Mouse (Mus musculus): ENCODE measurements around the gene Garem2. TPM values are rescaled to one million over a fixed set of nuclear protein-coding genes. Genes with fewer than 3 reads are reported as not detected.
"Not testable (repeated sequence)": the region's sequence is repeated elsewhere in the genome, so short reads cannot be mapped to it uniquely, and the experiment has no call there.

Gene Garem2
- polyA plus RNA-seq (2015; fragmentation: Nextera tagmentation; extraction: Ambion mirVana): 0.18 and 0.25 TPM in 2 replicates

DNA sequence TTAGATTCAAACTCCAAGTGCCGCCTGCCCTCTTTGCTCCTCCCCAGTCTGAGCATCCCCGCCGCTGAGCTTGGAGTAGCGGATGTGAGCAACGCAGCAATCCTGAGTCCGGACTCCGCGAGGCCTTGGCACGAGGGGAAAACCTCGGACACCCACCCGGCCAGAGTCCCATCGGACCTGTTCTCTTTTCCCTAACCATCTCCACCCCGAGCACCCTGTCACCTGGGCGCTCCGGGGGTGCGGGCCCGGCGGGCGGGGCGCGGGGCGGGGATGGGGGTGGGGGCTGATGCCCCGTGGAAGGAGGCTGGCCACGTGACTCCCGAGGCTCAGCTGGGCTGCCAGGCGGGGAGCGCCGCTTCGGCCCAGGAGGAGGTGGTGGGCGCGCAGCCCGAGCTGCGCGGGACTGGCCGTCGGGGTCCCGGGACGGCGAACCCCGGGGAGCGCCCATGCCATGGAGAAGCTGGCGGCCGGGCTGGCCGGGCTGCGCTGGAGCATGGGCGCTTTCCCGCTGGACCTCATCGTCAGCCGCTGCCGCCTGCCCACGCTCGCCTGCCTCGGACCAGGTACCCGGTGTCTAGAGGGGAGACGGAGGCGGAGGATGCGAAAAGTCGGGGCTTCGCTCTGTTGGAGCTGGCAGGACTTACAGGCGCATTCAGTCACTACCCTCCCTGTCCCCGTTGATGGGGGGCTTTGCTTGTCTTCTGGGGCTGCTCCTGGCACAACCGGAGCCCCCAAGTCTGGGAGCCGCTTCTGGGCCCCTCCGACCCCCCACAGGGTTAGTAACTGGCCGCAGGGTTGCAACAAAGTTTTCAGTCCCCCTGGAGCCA is at the start of gene Garem2:
Garem2 (plus strand) TSS at position 321 of the 827 bp plus-strand sequence.
- peak within 1 kb of the TSS; percentile 55 for H3K4me3 ChIP-seq
- no peak for ATAC-seq (replicated peaks; ENCODE audit: insufficient number of reproducible peaks, insufficient read depth, low FRiP score, low read depth)
- peak within 1 kb of the TSS; percentile 92 for H3K4me2 ChIP-seq
- no peaks in the 10 kb centered on the region for H3K9me3 ChIP-seq (replicated peaks)
- H3K9ac ChIP-seq: peak within 1 kb of the TSS; percentile 28; the same call in 1 of the 2 replicates
- H3K27ac ChIP-seq: no peak within 1 kb of the TSS
- peaks cover 78% of the 10 kb centered on the region for H3K27me3 ChIP-seq
- WGBS: 1% methylated on average over 65 of the region's 65 CpGs
- H3K4me1 ChIP-seq (replicated peaks): peaks cover 16% of the 10 kb centered on the region
- no peaks in the 10 kb centered on the region for H3K36me3 ChIP-seq

DNA sequence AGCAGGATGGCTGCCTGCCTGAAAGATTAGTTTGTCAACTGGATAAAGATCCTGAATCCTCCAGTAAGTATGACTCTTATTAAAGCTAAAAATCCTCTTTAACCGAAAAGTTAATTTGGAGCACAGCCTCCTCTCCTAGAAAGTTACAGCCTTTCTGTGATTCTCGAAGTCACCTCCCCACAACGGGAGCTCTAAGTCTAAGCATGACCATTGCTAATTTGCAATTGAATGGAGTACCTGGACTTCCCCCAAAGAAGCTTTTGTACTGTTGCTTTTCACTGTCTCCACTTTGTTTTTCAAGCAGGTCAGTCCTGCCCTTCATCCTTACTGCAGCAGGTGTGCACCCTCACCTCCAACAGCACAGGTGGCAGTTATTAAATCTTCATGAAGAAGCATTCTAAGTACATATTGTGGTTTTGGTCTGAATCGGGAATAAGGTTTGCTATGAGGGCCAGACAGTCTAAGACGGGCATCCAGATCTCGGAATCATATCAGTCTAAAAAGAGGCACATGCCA is 46.7 kb upstream of the Garem2 start:
- Histone ChIP-seq H3K9ac (no peak overlapping the region), H3K27ac (no peak overlapping the region), H3K4me1 (replicated peaks) (no peaks in the 10 kb centered on the region), H3K27me3 (no peaks in the 10 kb centered on the region), H3K4me3 (no peak overlapping the region), H3K9me3 (replicated peaks) (no peaks in the 10 kb centered on the region), H3K4me2 (no peak overlapping the region), H3K36me3 (peaks cover 29% of the 10 kb centered on the region)
- no peak for ATAC-seq (replicated peaks; ENCODE audit: insufficient number of reproducible peaks, insufficient read depth, low FRiP score, low read depth)
- 87% methylated on average over 6 of the region's 6 CpGs for WGBS

GRCm38 (mm10) chr5:30059607-30060006 is 45.4 kb upstream of the Garem2 start:
- H3K36me3 ChIP-seq: peaks cover 37% of the 10 kb centered on the region

DNA sequence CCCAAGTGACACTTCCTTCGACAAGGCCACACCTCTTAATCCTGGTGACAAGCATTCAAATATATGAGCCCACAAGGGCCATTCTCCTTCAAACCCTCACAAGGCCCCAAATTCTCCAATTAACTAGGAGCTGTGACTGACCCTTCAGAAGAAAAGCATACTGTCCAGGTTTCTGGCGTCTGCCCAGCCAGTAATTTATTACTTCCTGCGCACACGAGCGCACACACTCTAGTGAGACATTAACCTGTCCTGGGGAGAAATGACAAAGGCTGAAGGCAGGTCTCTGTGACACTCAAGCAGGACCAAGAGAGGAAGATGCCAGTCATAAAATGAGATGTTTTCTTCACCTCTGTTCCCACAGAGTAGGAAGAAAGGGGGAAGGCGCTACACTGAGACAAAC is 37.2 kb upstream of the Garem2 start:
- no peak overlapping the region for H3K27ac ChIP-seq
- peaks cover 10% of the 10 kb centered on the region for H3K4me1 ChIP-seq (replicated peaks)
- H3K9me3 ChIP-seq (replicated peaks): no peaks in the 10 kb centered on the region
- no peak overlapping the region for H3K9ac ChIP-seq
- WGBS: 82% methylated on average over 6 of the region's 6 CpGs
- no peak for ATAC-seq (replicated peaks; ENCODE audit: insufficient number of reproducible peaks, insufficient read depth, low FRiP score, low read depth)
- no peak overlapping the region for H3K4me3 ChIP-seq
- no peak overlapping the region for H3K4me2 ChIP-seq
- H3K36me3 ChIP-seq: peaks cover 56% of the 10 kb centered on the region
- no peaks in the 10 kb centered on the region for H3K27me3 ChIP-seq

More at GRCm38 (mm10) chr5:30059607-30060006, 45.4 kb upstream of the Garem2 start:
- H3K4me1 ChIP-seq (replicated peaks); H3K4me3 ChIP-seq; ATAC-seq (replicated peaks; ENCODE audit: insufficient number of reproducible peaks, insufficient read depth, low FRiP score, low read depth); H3K27ac ChIP-seq; H3K9ac ChIP-seq; H3K27me3 ChIP-seq; H3K4me2 ChIP-seq; H3K9me3 ChIP-seq (replicated peaks): not testable (repeated sequence)
- WGBS: 77% methylated on average over 5 of the region's 5 CpGs

DNA sequence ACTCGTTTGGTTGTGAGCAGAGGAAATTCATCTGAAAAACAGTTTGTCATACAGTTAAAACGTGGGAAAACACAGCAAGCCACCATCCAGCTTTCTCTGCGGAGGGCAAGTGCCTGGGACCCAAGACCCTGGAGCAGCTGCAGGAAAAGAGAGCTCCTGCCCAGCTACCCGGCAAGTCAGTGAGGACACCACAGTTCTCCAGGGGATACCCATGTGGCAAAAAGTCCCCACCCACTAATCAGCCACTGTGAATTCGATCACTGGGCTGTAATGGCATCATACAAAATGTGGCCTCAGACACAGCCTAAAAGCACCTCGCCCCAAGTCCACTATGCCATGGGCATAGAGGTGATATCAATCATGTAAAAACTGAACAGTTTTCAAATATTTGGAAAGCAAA is 33.3 kb upstream of the Garem2 start:
- WGBS: 75% methylated on average over 6 of the region's 6 CpGs
- peaks cover 35% of the 10 kb centered on the region for H3K36me3 ChIP-seq
- no peaks in the 10 kb centered on the region for H3K9me3 ChIP-seq (replicated peaks)
- peak overlapping the region; percentile 83 for H3K4me2 ChIP-seq
- ATAC-seq (replicated peaks; ENCODE audit: insufficient number of reproducible peaks, insufficient read depth, low FRiP score, low read depth): no peak
- H3K27me3 ChIP-seq: no peaks in the 10 kb centered on the region
- peak overlapping the region; percentile 83 for H3K4me3 ChIP-seq
- peaks cover 12% of the 10 kb centered on the region for H3K4me1 ChIP-seq (replicated peaks)
- H3K27ac ChIP-seq: no peak overlapping the region
- peak overlapping the region; percentile 17; the same call in 1 of the 2 replicates for H3K9ac ChIP-seq

GRCm38 (mm10) chr5:30072377-30072776 is 32.6 kb upstream of the Garem2 start:
- peaks cover 12% of the 10 kb centered on the region for H3K4me1 ChIP-seq (replicated peaks)
- no peak for ATAC-seq (replicated peaks; ENCODE audit: insufficient number of reproducible peaks, insufficient read depth, low FRiP score, low read depth)
- H3K27ac ChIP-seq: no peak overlapping the region
- no peaks in the 10 kb centered on the region for H3K27me3 ChIP-seq
- peak overlapping the region; percentile 83 for H3K4me2 ChIP-seq
- WGBS: 37% methylated on average over 3 of the region's 3 CpGs
- peak overlapping the region; percentile 71 for H3K9ac ChIP-seq
- no peaks in the 10 kb centered on the region for H3K9me3 ChIP-seq (replicated peaks)
- H3K4me3 ChIP-seq: peak overlapping the region; percentile 83
- H3K36me3 ChIP-seq: peaks cover 32% of the 10 kb centered on the region

GRCm38 (mm10) chr5:30072825-30073821 is 31.8 kb upstream of the Garem2 start, which contains the start of gene Tyms:
Gene Tyms, minus strand, starts transcription at chr5:30073617.
- Histone ChIP-seq H3K27me3 (no peaks in the 10 kb centered on the region), H3K4me1 (replicated peaks) (peaks cover 12% of the 10 kb centered on the region), H3K4me2 (peak within 1 kb of the TSS; percentile 83), H3K36me3 (peaks cover 25% of the 10 kb centered on the region), H3K27ac (peak within 1 kb of the TSS; percentile 82), H3K9me3 (replicated peaks) (no peaks in the 10 kb centered on the region), H3K9ac (peak within 1 kb of the TSS; percentile 71), H3K4me3 (peak within 1 kb of the TSS; percentile 83)
- peak; percentile 84 for ATAC-seq (replicated peaks; ENCODE audit: insufficient number of reproducible peaks, insufficient read depth, low FRiP score, low read depth)
- WGBS: under 1% methylated on average over 45 of the region's 45 CpGs

GRCm38 (mm10) chr5:30092701-30093100 is 12.3 kb upstream of the Garem2 start:
- no peak overlapping the region for H3K4me3 ChIP-seq
- H3K36me3 ChIP-seq: no peaks in the 10 kb centered on the region
- no peak overlapping the region for H3K4me2 ChIP-seq
- no peaks in the 10 kb centered on the region for H3K27me3 ChIP-seq
- H3K9me3 ChIP-seq (replicated peaks): no peaks in the 10 kb centered on the region
- H3K4me1 ChIP-seq (replicated peaks): no peaks in the 10 kb centered on the region
- no peak overlapping the region for H3K9ac ChIP-seq
- 52% methylated on average over 13 of the region's 13 CpGs for WGBS
- H3K27ac ChIP-seq: no peak overlapping the region
- no peak for ATAC-seq (replicated peaks; ENCODE audit: insufficient number of reproducible peaks, insufficient read depth, low FRiP score, low read depth)

DNA sequence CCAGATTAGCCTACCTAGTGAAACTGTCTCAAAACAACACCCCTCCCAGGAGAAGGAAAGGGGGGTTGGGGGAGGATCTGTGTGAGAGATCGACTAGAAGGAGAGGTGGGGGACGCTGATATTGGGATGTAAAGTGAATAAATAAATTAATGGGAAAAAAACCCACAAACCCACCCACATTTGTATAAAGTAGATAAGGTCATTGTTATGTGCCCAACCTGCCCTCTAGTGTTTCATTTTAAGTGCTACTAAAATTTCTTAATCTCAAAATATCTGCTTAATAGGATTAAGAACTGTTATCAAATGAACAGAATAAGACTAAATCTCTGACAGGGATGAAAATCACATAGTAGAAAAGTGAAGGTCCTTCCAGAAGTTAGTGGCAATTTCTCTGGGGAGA is 10.6 kb upstream of the Garem2 start:
- no peak for ATAC-seq (replicated peaks; ENCODE audit: insufficient number of reproducible peaks, insufficient read depth, low FRiP score, low read depth)
- Histone ChIP-seq H3K9ac (no peak overlapping the region), H3K36me3 (no peaks in the 10 kb centered on the region), H3K9me3 (replicated peaks) (no peaks in the 10 kb centered on the region), H3K4me3 (no peak overlapping the region), H3K4me2 (no peak overlapping the region), H3K27ac (no peak overlapping the region), H3K4me1 (replicated peaks) (no peaks in the 10 kb centered on the region), H3K27me3 (no peaks in the 10 kb centered on the region)
- WGBS: 45% methylated on average over 2 of the region's 2 CpGs

GRCm38 (mm10) chr5:30095731-30096130 is 9.2 kb upstream of the Garem2 start:
- H3K4me3 ChIP-seq: no peak overlapping the region
- 63% methylated on average over 6 of the region's 6 CpGs for WGBS
- H3K36me3 ChIP-seq: no peaks in the 10 kb centered on the region
- H3K27ac ChIP-seq: no peak overlapping the region
- H3K4me2 ChIP-seq: no peak overlapping the region
- H3K9ac ChIP-seq: no peak overlapping the region
- H3K27me3 ChIP-seq: no peaks in the 10 kb centered on the region
- no peak for ATAC-seq (replicated peaks; ENCODE audit: insufficient number of reproducible peaks, insufficient read depth, low FRiP score, low read depth)
- H3K4me1 ChIP-seq (replicated peaks): no peaks in the 10 kb centered on the region
- no peaks in the 10 kb centered on the region for H3K9me3 ChIP-seq (replicated peaks)

- H3K36me3 ChIP-seq: no peaks in the 10 kb centered on the region
- no peak overlapping the region for H3K27ac ChIP-seq
These were observed 6.7 kb upstream of the Garem2 start for GRCm38 (mm10) chr5:30098260-30098659.

More at GRCm38 (mm10) chr5:30098260-30098659, 6.7 kb upstream of the Garem2 start:
- WGBS: 81% methylated on average over 1 of the region's 1 CpGs
- Histone ChIP-seq H3K9me3 (replicated peaks) (no peaks in the 10 kb centered on the region), H3K4me2 (no peak overlapping the region), H3K9ac (no peak overlapping the region), H3K27me3 (peaks cover 10% of the 10 kb centered on the region), H3K4me1 (replicated peaks) (no peaks in the 10 kb centered on the region), H3K4me3 (no peak overlapping the region)
- ATAC-seq (replicated peaks; ENCODE audit: insufficient number of reproducible peaks, insufficient read depth, low FRiP score, low read depth): no peak

Data from heart, embryonic 15.5 days (tissue).